Mouse (Mus musculus): Measurements from ENCODE around the gene Gm3854. TPM values are rescaled to one million over a fixed set of nuclear protein-coding genes. Genes with fewer than 3 reads are reported as not detected.
A peak's percentile ranks its signal among the peaks of the same experiment; 100 is the strongest.

Gene Gm3854
- polyA plus RNA-seq, 1 experiment from 2014 or later = 1.3 TPM

DNA sequence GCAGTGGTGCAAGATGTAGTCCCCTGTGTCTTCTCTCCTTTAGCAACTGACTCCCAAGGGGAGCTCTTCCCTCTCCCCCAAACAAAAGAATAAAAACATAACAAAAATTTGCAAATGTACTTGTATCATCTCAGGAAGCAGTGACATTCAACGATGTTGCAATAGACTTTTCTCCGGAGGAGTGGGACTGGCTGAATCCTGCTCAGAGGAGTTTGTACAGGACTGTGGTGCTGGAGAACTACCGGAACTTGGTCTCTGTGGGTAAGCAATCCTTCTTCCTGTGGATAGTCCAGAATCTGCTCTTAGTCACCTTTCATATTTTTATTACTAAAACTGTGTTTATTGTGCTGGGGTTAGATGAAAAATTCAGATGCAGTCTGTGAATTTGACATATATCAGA lies 29.4 kb downstream of the Gm3854 start:
- ATAC-seq (ENCODE audit: low read depth) (no peak), DNase-seq (ENCODE audit: low spot score) (no peak)
- 91% methylated on average over 3 of the region's 3 CpGs for WGBS
- Histone ChIP-seq H3K36me3 (ENCODE audit: control insufficient read depth, insufficient read depth, low read length) (no peaks in the 10 kb centered on the region; the same call in 1 of the 2 replicates), H3K9ac (ENCODE audit: low read depth, low read length) (no peak overlapping the region), H3K27ac (replicated peaks; ENCODE audit: low read depth, low read length) (no peak overlapping the region), H3K4me3 (ENCODE audit: low read depth, low read length) (no peak overlapping the region), H3K27me3 (replicated peaks; ENCODE audit: control insufficient read depth, insufficient read depth, low read length) (no peaks in the 10 kb centered on the region), H3K9me3 (ENCODE audit: control insufficient read depth, low read length) (no peaks in the 10 kb centered on the region), H3K4me2 (ENCODE audit: low read depth, low read length) (no peak overlapping the region), H3K4me1 (ENCODE audit: control insufficient read depth, insufficient read depth, low read length) (no peaks in the 10 kb centered on the region)

DNA sequence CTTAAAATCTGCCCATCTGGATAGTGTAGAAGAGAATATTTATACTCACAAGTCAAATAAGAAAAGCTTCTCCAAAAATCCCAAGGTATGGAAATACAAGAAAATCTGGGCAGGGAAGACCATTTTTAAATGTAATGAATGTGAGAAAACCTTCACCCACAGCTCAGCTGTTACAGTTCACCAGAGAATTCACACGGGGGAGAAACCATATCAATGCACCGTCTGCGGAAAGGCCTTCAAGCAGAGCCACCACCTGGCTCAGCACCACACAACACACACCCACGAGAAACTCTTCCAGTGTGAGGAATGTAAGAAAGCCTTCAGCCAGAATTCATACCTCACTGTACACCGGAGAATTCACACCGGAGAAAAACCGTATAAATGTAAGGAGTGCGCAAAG lies 34.9 kb downstream of the Gm3854 start:
- 83% methylated on average over 8 of the region's 8 CpGs for WGBS

GRCm38 (mm10) chr7:6381431-6381830 lies 37.9 kb downstream of the Gm3854 start:
- no peaks in the 10 kb centered on the region for H3K27me3 ChIP-seq (replicated peaks; ENCODE audit: control insufficient read depth, insufficient read depth, low read length)
- ATAC-seq (ENCODE audit: low read depth) = no peak
- H3K4me1 ChIP-seq (ENCODE audit: control insufficient read depth, insufficient read depth, low read length) = no peaks in the 10 kb centered on the region
- no peaks in the 10 kb centered on the region for H3K36me3 ChIP-seq (ENCODE audit: control insufficient read depth, insufficient read depth, low read length)
- H3K9ac ChIP-seq (ENCODE audit: low read depth, low read length) = no peak overlapping the region
- H3K4me2 ChIP-seq (ENCODE audit: low read depth, low read length) = no peak overlapping the region
- no peak for DNase-seq (ENCODE audit: low spot score)
- 84% methylated on average over 2 of the region's 2 CpGs for WGBS
- no peak overlapping the region for H3K4me3 ChIP-seq (ENCODE audit: low read depth, low read length)
- H3K9me3 ChIP-seq (ENCODE audit: control insufficient read depth, low read length) = no peaks in the 10 kb centered on the region
- no peak overlapping the region for H3K27ac ChIP-seq (replicated peaks; ENCODE audit: low read depth, low read length)

More for the DNA sequence above, 34.9 kb downstream of the Gm3854 start:
- H3K4me2 ChIP-seq (ENCODE audit: low read depth, low read length) = no peak overlapping the region
- ATAC-seq (ENCODE audit: low read depth) = no peak
- no peak for DNase-seq (ENCODE audit: low spot score)
- no peaks in the 10 kb centered on the region for H3K27me3 ChIP-seq (replicated peaks; ENCODE audit: control insufficient read depth, insufficient read depth, low read length)
- no peaks in the 10 kb centered on the region for H3K9me3 ChIP-seq (ENCODE audit: control insufficient read depth, low read length)
- no peak overlapping the region for H3K27ac ChIP-seq (replicated peaks; ENCODE audit: low read depth, low read length)
- H3K4me3 ChIP-seq (ENCODE audit: low read depth, low read length) = no peak overlapping the region
- H3K36me3 ChIP-seq (ENCODE audit: control insufficient read depth, insufficient read depth, low read length) = no peaks in the 10 kb centered on the region; the same call in 1 of the 2 replicates
- no peaks in the 10 kb centered on the region for H3K4me1 ChIP-seq (ENCODE audit: control insufficient read depth, insufficient read depth, low read length)
- H3K9ac ChIP-seq (ENCODE audit: low read depth, low read length) = no peak overlapping the region

GRCm38 (mm10) chr7:6383044-6383455 lies 39.5 kb downstream of the Gm3854 start, which contains the start of gene Zfp28:
TSS of gene Zfp28 (plus strand) at chr7:6383295.
- ATAC-seq (ENCODE audit: low read depth) = peak; percentile 98
- WGBS = under 1% methylated on average over 23 of the region's 28 CpGs

DNA sequence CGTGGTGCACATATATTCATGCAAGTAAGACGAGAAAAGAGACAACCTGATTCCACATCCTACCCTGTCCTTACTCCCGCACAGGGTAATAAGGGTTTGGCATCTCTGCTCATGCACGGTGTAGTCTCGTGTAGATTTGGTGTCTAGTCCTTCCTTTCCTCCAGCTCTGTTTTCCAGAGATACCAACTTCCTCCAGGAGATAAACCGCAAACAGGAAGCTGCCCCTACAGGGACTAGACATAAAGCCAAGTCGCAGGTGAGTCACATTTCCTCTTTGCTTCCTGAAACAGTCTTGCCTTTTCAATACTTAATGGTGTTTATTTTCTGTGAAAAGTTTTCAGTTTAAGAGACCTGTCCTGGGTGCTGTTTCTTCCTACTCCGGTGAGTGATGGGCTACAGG lies 40.5 kb downstream of the Gm3854 start:
- 65% methylated on average over 8 of the region's 8 CpGs for WGBS
- no peak for ATAC-seq (ENCODE audit: low read depth)

More at GRCm38 (mm10) chr7:6383044-6383455, 39.5 kb downstream of the Gm3854 start, which contains the start of gene Zfp28:
- peak within 1 kb of the TSS; percentile 63 for H3K4me3 ChIP-seq (ENCODE audit: low read depth, low read length)
- H3K36me3 ChIP-seq (ENCODE audit: control insufficient read depth, insufficient read depth, low read length) = peaks cover 5% of the 10 kb centered on the region; the same call in 1 of the 2 replicates
- peak; percentile 99 for DNase-seq (ENCODE audit: low spot score)
- H3K9ac ChIP-seq (ENCODE audit: low read depth, low read length) = peak within 1 kb of the TSS; percentile 72
- no peak within 1 kb of the TSS for H3K27ac ChIP-seq (replicated peaks; ENCODE audit: low read depth, low read length)
- no peaks in the 10 kb centered on the region for H3K4me1 ChIP-seq (ENCODE audit: control insufficient read depth, insufficient read depth, low read length)
- peak within 1 kb of the TSS; percentile 75 for H3K4me2 ChIP-seq (ENCODE audit: low read depth, low read length)
- no peaks in the 10 kb centered on the region for H3K9me3 ChIP-seq (ENCODE audit: control insufficient read depth, low read length)
- H3K27me3 ChIP-seq (replicated peaks; ENCODE audit: control insufficient read depth, insufficient read depth, low read length) = no peaks in the 10 kb centered on the region

DNA sequence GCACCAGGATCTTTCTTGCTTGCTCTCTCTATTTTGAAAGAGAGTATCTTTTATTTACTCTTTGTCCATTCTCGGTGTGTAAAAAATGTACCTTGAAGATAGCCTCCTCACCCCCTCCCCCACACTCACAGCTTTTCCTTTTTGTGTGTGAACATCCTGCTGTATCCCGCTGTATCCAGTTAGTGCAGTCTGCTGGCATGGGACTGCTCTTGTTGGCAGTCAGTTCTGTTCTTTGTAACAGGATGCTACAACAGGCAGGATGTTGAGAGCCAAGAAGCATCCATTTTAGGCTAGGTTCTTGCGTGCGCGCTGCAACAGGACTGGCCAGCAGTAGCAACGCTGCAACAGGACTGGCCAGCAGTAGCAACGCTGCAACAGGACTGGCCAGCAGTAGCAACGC lies 43.4 kb downstream of the Gm3854 start:
- ATAC-seq (ENCODE audit: low read depth) (no peak), DNase-seq (ENCODE audit: low spot score) (no peak)
- Histone ChIP-seq H3K27me3 (replicated peaks; ENCODE audit: control insufficient read depth, insufficient read depth, low read length) (no peaks in the 10 kb centered on the region), H3K9me3 (ENCODE audit: control insufficient read depth, low read length) (no peaks in the 10 kb centered on the region), H3K27ac (replicated peaks; ENCODE audit: low read depth, low read length) (no peak overlapping the region), H3K4me3 (ENCODE audit: low read depth, low read length) (no peak overlapping the region), H3K36me3 (ENCODE audit: control insufficient read depth, insufficient read depth, low read length) (peaks cover 22% of the 10 kb centered on the region), H3K4me1 (ENCODE audit: control insufficient read depth, insufficient read depth, low read length) (no peaks in the 10 kb centered on the region), H3K9ac (ENCODE audit: low read depth, low read length) (no peak overlapping the region), H3K4me2 (ENCODE audit: low read depth, low read length) (no peak overlapping the region)
- WGBS = 88% methylated on average over 7 of the region's 8 CpGs

More for the DNA sequence above, 40.5 kb downstream of the Gm3854 start:
- no peak overlapping the region for H3K27ac ChIP-seq (replicated peaks; ENCODE audit: low read depth, low read length)
- no peaks in the 10 kb centered on the region for H3K9me3 ChIP-seq (ENCODE audit: control insufficient read depth, low read length)
- no peak for DNase-seq (ENCODE audit: low spot score)
- no peaks in the 10 kb centered on the region for H3K27me3 ChIP-seq (replicated peaks; ENCODE audit: control insufficient read depth, insufficient read depth, low read length)
- peak overlapping the region; percentile 63 for H3K4me3 ChIP-seq (ENCODE audit: low read depth, low read length)
- H3K4me2 ChIP-seq (ENCODE audit: low read depth, low read length) = peak overlapping the region; percentile 75
- H3K4me1 ChIP-seq (ENCODE audit: control insufficient read depth, insufficient read depth, low read length) = no peaks in the 10 kb centered on the region
- H3K36me3 ChIP-seq (ENCODE audit: control insufficient read depth, insufficient read depth, low read length) = peaks cover 5% of the 10 kb centered on the region; the same call in 1 of the 2 replicates
- H3K9ac ChIP-seq (ENCODE audit: low read depth, low read length) = peak overlapping the region; percentile 72

DNA sequence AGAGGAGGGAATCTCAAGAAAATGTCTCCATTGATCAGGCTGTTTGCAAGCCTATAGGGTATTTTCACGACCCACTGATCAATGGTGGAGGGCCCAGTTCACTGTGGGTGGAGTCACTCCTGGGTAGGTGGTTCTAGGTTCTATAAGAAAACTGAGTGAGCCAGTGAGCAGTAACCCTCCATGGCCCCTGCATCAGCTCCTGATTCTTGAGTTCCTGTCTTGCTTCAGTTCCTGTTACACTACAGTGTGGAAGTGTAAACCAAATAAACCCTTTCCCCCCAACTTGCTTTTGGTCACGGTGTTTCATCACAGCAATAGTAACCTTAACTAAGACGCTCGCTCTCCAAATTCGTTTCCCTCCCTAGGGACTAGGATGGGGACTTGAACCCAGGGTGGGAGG lies 45.4 kb downstream of the Gm3854 start:
- no peaks in the 10 kb centered on the region for H3K27me3 ChIP-seq (replicated peaks; ENCODE audit: control insufficient read depth, insufficient read depth, low read length)
- peaks cover 42% of the 10 kb centered on the region for H3K36me3 ChIP-seq (ENCODE audit: control insufficient read depth, insufficient read depth, low read length)
- no peak overlapping the region for H3K27ac ChIP-seq (replicated peaks; ENCODE audit: low read depth, low read length)
- H3K9me3 ChIP-seq (ENCODE audit: control insufficient read depth, low read length) = no peaks in the 10 kb centered on the region
- H3K9ac ChIP-seq (ENCODE audit: low read depth, low read length) = no peak overlapping the region
- no peak overlapping the region for H3K4me3 ChIP-seq (ENCODE audit: low read depth, low read length)
- H3K4me1 ChIP-seq (ENCODE audit: control insufficient read depth, insufficient read depth, low read length) = no peaks in the 10 kb centered on the region
- no peak overlapping the region for H3K4me2 ChIP-seq (ENCODE audit: low read depth, low read length)
- DNase-seq (ENCODE audit: low spot score) (no peak), ATAC-seq (ENCODE audit: low read depth) (no peak)
- 83% methylated on average over 5 of the region's 5 CpGs for WGBS

DNA sequence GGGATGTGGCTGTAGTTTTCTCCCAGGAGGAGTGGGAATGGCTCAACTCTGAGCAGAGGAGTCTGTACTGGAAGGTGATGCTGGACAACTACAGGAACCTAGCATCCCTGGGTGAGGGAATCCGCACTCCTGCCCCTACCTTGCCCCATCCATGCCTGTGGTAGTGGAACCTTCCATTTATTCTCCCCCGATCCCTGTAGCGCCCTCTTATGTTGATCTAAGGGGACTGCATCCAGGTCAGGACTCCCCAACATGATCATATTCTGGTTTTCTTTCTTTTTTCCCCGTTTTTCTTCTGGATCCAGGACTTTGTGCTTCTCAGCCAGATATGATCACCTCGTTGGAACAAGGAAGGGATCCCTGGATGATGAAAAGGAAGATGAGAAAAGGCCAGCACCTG lies 45.9 kb downstream of the Gm3854 start:
- Histone ChIP-seq H3K9me3 (ENCODE audit: control insufficient read depth, low read length) (no peaks in the 10 kb centered on the region), H3K27ac (replicated peaks; ENCODE audit: low read depth, low read length) (no peak overlapping the region), H3K27me3 (replicated peaks; ENCODE audit: control insufficient read depth, insufficient read depth, low read length) (no peaks in the 10 kb centered on the region), H3K4me1 (ENCODE audit: control insufficient read depth, insufficient read depth, low read length) (no peaks in the 10 kb centered on the region), H3K4me2 (ENCODE audit: low read depth, low read length) (no peak overlapping the region), H3K4me3 (ENCODE audit: low read depth, low read length) (no peak overlapping the region), H3K9ac (ENCODE audit: low read depth, low read length) (no peak overlapping the region), H3K36me3 (ENCODE audit: control insufficient read depth, insufficient read depth, low read length) (peaks cover 47% of the 10 kb centered on the region)
- ATAC-seq (ENCODE audit: low read depth) (no peak), DNase-seq (ENCODE audit: low spot score) (no peak)
- 73% methylated on average over 5 of the region's 5 CpGs for WGBS

Measured in embryonic facial prominence, embryonic 14.5 days (tissue).